Mouse (Mus musculus) embryo, embryonic 9.5 days (tissue): Measurements from ENCODE around the gene Chrm1.

Experiments
- DNase-seq: peaks from one replicate; pipeline ENCODE4 v3.0.0-alpha.2; 2017; ENCODE audit errors: extremely low spot score

Chrm1 gene

GRCm38 (mm10) chr19:8683627-8684026, 20.0 kb downstream of the Chrm1 start:
- no peak for DNase-seq

- no peak for DNase-seq
Observed at GRCm38 (mm10) chr19:8691871-8692539, 28.4 kb downstream of the Chrm1 start.

DNA sequence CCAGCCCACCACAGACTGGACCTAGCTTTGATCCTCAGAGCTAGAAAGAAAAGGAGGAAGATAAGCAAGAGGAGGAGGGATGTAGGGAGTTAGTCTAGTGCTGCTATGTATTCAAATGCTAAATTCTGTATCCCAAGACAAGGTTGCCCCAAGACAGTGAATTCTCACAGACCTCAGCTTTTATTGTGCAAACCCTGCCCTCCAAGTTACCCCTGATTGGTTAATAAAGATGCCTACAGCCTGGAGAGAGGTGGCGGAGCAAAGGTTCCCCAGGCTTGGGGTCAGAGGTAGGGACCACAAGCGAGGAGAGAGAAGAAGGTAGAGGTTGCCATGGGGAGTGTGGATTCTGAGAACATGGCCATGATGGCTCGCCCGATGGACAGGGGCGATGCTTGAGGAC, 29.2 kb downstream of the Chrm1 start:
- DNase-seq = no peak

DNA sequence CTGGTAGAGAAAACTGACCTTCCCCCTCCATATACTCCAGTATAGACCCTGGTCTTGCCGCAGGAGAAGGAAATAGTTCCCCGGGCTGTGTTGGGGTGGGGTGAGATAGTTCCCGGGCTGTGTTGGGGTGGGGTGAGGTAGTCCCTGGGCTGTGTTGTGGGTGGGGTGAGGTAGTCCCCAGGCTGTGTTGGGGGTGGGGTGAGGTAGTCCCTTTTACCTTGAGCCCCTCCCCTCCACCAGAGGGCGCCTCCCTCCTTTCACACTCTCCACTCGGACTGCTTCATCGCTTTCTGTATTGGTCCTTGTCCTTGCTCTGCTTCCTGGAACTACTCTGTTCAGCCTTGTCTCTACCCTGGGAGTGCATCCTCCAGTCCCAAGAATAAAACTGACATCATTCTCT, 31.7 kb downstream of the Chrm1 start:
- peak; percentile 33 for DNase-seq

DNA sequence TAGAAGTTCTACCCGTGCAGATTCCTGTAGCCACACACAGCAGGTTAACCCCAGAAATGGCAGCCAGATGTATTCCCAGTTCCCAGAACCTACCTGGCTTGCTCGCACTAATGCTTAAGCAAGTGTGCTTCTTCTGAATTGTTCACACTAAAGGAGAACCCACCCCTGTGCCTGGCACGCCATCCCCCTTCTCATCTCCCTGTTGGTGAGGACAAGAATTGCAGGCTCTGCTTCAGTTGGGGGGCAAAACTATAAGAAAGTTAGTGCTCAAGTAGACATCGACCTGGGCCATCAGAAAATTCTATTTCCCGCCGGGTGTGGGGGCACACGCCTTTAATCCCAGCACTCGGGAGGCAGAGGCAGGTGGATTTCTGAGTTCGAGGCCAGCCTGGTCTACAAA, 36.1 kb downstream of the Chrm1 start:
- DNase-seq = no peak

DNA sequence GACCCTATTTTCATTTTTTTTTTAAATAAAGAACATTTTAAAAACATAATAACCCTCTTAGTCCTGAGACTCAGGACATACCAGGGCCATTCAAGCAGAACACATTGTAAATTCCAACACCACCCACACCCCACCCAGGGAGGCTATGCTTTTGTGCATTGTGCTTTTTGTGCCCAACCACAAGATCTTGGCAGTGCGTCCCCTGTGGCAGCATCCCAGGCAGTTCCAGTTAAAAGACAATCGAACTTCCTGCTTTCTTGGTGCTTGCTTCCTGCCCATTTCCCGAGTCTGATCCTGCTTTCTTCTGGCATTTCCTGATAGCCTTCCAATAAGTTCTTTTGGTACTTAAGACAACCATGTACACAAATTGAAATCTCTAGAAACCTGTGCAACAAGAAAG, 38.9 kb downstream of the Chrm1 start:
- no peak for DNase-seq

DNA sequence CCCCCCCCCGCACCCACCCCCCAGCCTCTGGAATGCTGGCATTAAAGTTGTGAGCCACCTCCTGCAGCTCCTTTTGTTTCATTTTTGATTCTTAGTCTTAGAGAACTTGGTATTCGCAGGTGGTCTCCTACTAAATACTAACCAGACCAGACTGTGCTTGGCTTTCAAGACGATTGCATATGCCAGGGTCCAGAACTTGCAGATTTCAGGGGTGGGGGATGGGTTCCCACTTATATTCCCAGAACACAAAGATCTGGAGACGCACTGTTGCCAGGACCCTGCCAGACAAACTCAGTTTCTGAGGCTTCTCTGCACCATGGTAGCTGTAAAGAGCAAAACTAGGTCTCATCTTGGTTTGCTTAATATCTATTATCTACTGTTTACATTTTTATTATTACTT, 40.0 kb downstream of the Chrm1 start:
- no peak for DNase-seq

DNA sequence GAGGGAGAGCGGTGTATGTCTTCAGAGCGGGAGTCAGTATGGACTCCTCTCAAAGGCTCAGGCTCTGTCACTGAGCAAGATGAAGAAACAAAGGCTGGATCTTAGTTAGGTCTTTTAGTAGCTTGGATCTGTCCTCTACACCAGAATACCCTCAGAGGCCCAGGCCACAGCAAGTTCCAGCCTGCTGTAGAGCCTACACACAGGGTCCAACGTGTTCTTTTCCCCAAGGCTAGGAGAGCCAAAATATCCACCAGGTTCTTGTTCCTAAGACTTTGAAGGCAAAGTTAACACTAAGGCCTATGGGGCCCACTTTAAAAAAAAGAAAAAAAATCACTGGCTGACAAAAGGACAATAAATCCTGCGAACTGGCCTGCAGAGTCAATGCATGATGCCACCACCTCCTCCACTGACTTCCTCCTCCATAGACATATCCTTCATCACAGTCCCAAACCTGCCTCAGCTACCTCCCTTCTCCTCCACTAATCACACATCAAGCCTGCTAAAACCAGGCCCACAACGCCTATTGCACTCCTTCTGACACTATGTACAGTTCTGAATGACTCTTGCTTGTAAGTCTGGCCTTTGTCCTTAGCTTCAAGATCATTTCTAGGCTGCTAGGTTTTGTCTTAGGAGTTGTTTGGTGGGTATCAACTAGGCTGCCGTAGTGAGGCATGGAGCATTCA, 41.6 kb downstream of the Chrm1 start:
- no peak for DNase-seq

DNA sequence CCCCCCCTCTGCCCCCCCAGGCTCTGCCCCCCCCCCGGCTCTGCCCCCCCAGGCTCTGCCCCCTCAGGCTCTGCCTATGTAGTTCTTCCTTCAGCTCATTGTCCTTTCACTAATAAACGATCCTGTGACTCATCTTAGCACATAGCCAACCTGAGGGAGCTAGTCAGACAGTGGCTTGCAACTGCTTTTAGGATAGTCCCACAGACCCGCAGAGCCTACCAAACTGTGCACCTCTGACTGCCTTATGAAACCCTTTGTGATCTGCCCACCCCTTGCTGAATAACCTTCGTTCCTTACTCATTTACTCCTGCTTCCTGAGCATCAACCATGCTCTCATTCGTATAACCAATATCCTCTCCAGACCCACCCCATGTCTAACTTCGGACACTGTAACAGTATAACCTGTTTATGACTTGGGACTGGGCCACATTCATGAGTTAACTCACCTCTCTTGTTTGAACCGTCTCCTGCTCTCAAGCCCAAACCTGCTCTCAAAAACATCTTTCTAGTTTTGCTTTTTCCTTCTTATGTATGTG, 42.6 kb downstream of the Chrm1 start:
- no peak for DNase-seq

- DNase-seq = no peak
Observed at GRCm38 (mm10) chr19:8706930-8707329, 43.3 kb downstream of the Chrm1 start.

DNA sequence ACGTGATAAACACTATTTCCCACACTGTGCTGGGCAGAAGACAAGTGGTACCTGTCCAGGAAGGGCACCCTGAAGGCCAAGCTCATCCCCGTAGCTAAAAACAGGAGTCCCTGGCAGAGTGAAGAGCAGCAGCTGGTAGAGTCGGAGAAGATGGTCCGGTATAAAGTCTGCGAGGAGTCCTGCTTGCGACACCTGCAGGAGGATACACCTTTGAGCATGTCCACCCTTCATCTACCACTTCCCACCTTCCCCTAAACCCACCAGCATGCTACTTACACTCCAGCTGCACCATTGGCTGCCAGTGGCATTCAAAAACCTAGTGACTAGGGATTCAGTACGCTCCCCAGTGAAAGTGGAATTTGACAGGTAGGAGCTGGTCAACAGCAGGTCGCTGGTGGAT, 45.4 kb downstream of the Chrm1 start:
- DNase-seq = no peak

DNA sequence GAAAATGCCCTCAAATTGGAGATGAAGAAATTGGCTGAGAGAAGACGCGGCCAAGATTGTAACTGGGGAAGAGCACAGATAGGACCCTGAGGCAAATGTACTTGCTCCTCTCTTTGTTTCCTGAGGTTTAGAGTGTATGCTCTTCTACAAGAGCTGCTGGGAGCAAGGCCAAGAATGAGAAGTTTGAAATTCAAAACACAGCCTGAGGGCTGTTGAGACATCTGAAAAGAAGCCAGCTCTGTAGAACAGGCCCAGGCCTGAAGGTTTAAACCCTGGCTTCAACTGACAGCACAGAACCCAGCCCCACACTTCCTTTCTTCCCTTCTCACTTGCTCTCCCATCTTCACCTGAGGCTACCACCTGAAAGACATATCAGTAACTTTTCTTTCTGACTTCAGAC, 46.5 kb downstream of the Chrm1 start:
- no peak for DNase-seq

DNA sequence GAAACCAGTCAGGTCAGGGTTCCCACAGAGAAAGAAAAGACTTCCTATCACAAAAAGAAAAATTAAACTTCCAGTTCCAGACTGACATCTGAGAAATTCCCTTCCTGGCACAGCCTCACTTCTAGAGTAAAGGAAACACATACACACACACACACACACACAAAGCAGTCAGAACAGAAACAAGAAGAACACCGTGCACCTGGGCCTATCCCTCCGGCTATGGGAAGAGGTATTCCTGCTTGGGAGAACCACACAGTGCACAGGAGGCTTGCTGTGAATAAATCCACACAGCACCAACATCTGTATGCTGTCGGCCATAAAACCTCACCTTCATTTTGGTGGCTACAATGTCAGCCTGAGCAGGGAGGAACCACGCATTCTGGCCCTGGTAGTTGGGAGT, 47.9 kb downstream of the Chrm1 start:
- no peak for DNase-seq

GRCm38 (mm10) chr19:8711949-8712869, 48.6 kb downstream of the Chrm1 start:
- no peak for DNase-seq

DNA sequence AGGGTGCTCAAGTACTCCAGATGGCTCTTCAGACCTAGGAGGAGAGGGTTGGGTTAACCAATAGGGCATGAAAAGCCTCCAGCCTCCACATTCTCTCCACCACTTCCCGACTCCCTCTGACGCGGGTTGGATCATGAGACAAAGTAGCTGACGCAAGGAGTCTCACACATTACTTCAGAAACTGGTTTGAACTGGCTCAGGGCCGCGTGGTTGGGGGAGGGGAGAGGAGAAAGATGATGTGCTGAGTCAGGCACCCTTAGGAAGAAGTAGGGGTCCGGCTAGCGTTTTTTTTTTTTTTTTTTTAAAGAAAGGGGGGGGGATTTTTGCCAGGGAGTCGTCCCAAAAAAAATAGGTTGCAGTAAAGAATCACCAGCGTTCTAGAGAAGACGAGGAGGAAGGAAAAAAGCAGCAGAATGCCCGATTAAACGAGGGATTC, 49.3 kb downstream of the Chrm1 start:
- DNase-seq = peak; percentile 86

DNA sequence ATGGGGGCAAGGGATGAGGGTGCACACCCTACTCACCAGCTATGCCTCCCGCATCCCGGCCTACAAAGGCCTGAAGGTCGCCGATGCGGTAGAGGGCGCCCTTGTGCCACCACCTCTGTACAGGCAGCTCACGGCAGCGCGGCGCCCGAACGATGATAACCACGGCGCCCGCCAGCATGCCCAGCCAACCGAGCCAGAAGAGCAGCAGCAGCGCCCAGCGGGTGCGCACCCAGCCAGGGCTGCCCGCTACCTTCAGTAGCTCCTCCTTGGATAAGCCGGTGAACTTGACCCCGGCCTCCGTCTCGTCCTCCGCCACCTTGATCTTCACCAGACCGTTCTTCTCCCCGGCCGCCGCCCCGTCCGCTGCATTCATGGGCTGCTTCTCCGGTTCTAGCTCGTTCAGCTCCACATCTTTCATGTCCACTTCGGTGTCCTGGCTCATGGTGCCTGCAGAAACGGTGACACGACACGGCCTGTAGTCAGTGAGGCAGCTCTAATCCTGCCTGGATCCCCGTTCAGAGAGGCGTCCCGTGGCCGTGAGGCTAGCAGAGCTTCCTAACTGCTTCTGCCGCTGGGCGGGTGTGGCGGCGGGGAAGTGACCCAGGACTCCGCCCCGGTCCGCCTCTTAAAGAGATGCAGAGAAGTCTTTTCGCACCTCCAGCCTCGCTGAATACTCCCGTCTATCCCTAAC, 49.9 kb downstream of the Chrm1 start:
- peak; percentile 93 for DNase-seq

DNA sequence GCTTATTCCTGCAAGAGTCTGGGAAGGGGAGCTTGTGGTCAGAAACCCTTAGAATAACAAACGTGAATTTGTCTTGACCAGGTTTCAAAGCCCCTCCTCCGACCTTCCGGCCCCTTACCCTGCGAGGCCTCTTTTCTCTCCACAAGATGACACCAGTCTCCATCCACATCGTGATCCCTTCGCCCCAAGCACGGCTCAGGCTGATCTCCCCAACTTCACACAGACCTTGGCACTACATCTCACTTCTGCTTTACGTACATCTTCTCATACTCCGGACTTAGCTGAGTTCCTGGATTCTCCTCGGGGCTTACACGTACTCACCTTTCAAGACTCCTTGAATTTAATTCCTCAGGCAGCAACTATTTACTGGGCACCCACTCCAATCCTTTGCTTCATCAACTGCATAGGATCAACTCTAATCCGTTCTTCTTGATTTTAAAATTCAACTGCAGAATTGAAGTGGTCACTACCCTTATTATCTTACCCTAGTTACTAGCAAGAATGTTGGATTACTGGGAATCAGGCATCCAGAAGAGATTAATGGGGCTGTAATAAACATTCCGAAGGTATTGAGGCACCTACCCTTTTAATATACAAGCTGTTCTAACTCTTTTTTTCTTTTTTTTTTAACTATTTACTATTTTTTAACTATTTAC, 50.5 kb downstream of the Chrm1 start:
- DNase-seq = no peak

DNA sequence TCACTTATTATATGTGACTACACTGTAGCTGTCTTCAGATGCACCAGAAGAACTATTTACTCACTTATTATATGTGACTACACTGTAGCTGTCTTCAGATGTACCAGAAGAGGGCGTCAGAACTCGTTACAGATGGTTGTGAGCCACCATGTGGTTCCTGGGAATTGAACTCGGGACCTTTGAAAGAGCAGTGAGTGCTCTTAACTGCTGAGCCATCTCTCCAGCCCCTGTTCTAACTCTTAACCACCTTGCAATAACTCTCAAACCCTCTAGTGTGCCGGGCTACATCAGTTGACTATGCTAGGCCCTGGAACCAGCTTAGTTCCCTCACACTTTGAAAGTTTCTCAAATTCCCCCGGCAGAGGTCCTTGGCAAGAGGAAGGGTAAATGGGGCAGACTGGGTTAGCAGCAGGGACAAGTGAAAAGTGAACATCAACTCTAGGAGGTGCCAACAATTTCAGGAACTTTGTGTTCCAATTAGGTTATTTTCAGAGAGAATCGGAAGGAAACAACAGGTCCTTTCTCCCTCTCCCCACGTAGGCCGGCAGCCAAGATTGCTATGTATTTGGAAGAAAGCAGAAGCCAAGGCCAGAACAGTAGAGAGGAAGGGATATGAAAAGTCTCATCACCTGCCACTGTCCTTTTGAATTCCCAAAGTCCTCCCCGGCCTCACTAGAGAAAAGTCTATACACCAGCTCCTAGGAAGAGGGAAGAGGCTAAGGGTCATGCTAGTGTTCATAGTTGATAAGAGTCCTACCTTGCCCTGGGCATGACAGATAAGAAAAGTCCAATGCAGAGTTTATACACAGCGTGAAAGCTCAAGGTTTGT, 51.3 kb downstream of the Chrm1 start:
- no peak for DNase-seq

DNA sequence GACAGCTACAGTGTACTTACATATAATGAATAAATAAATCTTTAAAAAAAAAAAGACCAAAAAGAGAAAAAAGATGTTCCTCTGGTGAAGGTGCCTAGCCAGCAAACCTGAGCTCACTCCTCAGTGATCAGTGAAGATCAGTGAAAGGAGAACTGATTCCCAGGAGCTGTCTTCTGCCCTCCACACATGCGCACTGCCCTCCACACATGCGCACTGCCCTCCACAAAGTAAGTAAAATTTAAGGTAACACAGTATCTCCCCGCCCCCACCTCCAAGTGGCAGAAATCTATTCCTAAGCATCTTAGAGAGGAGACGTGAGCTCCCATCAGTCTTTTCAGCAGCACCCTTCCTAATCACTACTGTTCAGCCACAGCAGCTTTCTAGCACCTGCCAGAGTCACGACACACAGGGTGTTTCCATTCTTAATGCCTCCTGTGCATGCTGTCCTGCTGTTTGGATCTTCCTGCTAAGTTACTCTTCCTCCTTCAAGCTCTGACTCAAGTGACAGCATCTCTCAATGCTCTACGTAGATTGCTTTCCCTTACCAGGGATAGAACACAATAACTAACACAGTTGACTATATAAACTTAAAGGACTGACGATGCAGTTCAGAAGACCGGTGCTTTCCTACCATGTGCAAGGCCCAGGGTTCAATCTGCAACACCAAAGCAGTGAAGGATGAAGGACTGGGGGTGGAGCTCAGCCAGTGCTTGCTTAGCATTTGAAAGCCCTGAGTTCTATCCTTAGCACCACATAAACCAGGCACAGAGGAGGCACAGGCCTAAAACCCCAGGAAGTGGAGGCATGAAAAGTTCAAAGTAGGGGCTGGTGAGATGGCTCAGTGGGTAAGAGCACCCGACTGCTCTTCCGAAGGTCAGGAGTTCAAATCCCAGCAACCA, 52.5 kb downstream of the Chrm1 start:
- DNase-seq = no peak
